ENCODE assay signal across 8 mouse cellular contexts in the genomic region with DNA sequence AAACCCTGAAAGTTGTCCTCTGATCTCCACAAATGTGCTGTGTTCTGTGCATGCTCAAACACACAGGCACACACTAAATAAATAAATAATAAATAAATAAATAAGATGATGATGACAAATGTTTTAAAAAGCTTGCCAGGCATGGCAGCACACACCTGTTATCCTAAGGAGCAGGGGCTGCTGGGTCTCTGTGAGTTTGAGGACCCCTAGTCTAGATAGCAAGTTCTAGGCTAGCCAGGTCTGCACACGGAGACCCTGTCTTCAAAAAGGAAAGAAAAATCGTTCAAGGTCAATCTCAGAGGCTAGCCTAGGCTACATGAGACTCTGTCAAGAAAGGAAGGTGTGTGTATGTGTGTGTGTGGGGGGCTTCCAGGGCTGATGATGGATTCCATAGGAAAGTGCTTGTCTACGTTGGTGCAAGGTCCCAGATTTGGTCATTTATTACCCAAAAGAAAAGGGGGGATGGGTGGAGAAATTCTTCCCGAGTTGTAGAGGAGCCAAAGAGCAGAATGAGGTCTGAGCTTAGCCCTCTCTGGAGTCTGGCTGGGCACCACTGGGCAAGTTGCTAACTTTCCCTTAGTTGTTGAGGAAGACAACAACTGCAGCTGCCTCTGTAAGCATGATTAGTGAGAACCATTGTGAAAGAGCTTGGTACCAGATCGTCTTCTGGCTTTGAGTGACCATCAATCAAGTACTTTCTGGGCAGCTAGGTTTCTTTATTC. TPM values are rescaled to one million over a fixed set of nuclear protein-coding genes. Genes with fewer than 3 reads are reported as not detected.
DNase-seq lines count a peak whose midpoint lies in the region; ATAC-seq and TF ChIP-seq lines count a peak whose summit lies in the region.

No protein-coding gene starts in this region.

- H3K27me3 ChIP-seq in heart, embryonic 16.5 days (ENCODE audit: control insufficient read depth, insufficient read depth, low read length): no peaks in the 10 kb centered on the region
- no peaks in the 10 kb centered on the region for H3K27me3 ChIP-seq in C2C12 (ENCODE audit: control insufficient read depth, insufficient read depth, insufficient read length)
- H3K27me3 ChIP-seq in limb, embryonic 13.5 days: 0 out of 2 replicates have a peak, but pooled peaks cover 4% of the 10 kb centered on the region

- peaks cover 78% of the 10 kb centered on the region for H3K79me2 ChIP-seq in C2C12 (ENCODE audit: control insufficient read depth, insufficient read depth)

- TF ChIP-seq CTCF in C2C12 (IDR thresholded peaks at IDR 0.05; ENCODE audit: control insufficient read depth, insufficient read depth, insufficient read length): no peak
- no peak for TF ChIP-seq CTCF in bone marrow, adult 2 months (IDR thresholded peaks at IDR 0.05; ENCODE audit: control insufficient read depth, insufficient read depth, low read length)

- peak overlapping the region; percentile 81 for H3K4me2 ChIP-seq in heart, embryonic 16.5 days (ENCODE audit: low read depth, low read length)
- H3K4me2 ChIP-seq in limb, embryonic 13.5 days (replicated peaks): peak overlapping the region; percentile 85

- H3ac ChIP-seq in C2C12 (ENCODE audit: control insufficient read depth, insufficient read length, low read depth): no peak overlapping the region

- peaks cover 52% of the 10 kb centered on the region for H3K79me3 ChIP-seq in C2C12 (ENCODE audit: low read depth)

- H3K27ac ChIP-seq in heart, embryonic 16.5 days (ENCODE audit: low read length): peak overlapping the region; percentile 89
- peak overlapping the region; percentile 64; the same call in 1 of the 2 replicates for H3K27ac ChIP-seq in bone marrow, adult 2 months (ENCODE audit: control insufficient read depth, insufficient read depth, low read depth, low read length, poor library complexity)
- H3K27ac ChIP-seq in limb, embryonic 13.5 days: no peak overlapping the region

- no peaks in the 10 kb centered on the region for H3K9me3 ChIP-seq in heart, embryonic 16.5 days (replicated peaks; ENCODE audit: control insufficient read depth, low read length)
- H3K9me3 ChIP-seq in limb, embryonic 13.5 days: no peaks in the 10 kb centered on the region

- WGBS in heart, embryonic 16.5 days: 57% methylated on average over 5 of the region's 5 CpGs
- 53% methylated on average over 5 of the region's 5 CpGs for WGBS in bone marrow, adult 2 months
- WGBS in limb, embryonic 13.5 days: 61% methylated on average over 5 of the region's 5 CpGs

- H3K4me3 ChIP-seq in heart, embryonic 16.5 days (ENCODE audit: low read length): peak overlapping the region; percentile 76
- H3K4me3 ChIP-seq in C2C12 (ENCODE audit: insufficient read depth, poor library complexity, severe bottlenecking): no peak overlapping the region
- H3K4me3 ChIP-seq in bone marrow, adult 2 months (replicated peaks; ENCODE audit: control insufficient read depth, low read depth, low read length): no peak overlapping the region
- no peak overlapping the region for H3K4me3 ChIP-seq in limb, embryonic 13.5 days

- H3K4me1 ChIP-seq in heart, embryonic 16.5 days (ENCODE audit: control insufficient read depth, insufficient read depth, low read length): peaks cover 68% of the 10 kb centered on the region
- H3K4me1 ChIP-seq in bone marrow, adult 2 months (ENCODE audit: control insufficient read depth, insufficient read depth, low read length): peaks cover 2% of the 10 kb centered on the region; the same call in 1 of the 2 replicates
- peaks cover 39% of the 10 kb centered on the region for H3K4me1 ChIP-seq in limb, embryonic 13.5 days

- no peak for ATAC-seq in heart, embryonic 16.5 days (replicated peaks; ENCODE audit: extremely low read depth, insufficient read depth, low FRiP score)
- ATAC-seq in limb, embryonic 13.5 days (ENCODE audit: low FRiP score, low read depth): no peak
- ATAC-seq in megakaryocyte-erythroid progenitor cell, adult 5-6 weeks (replicated peaks; ENCODE audit: low FRiP score, low TSS enrichment, poor library complexity, severe bottlenecking): no peak

- no peak for DNase-seq in heart, adult 9 months (ENCODE audit: low spot score in 2 of 2)
- no peak for DNase-seq in frontal cortex, postnatal 36 days (ENCODE audit: low spot score in 2 of 2)
- no peak for DNase-seq in adrenal gland, postnatal 25 days

- no peak for TF ChIP-seq POLR2A in bone marrow, adult 2 months (IDR thresholded peaks at IDR 0.05; ENCODE audit: borderline replicate concordance, control insufficient read depth, low read depth, low read length)

- H3K9ac ChIP-seq in heart, embryonic 16.5 days (ENCODE audit: low read length): peak overlapping the region; percentile 88
- H3K9ac ChIP-seq in limb, embryonic 13.5 days: no peak overlapping the region

- H3K36me3 ChIP-seq in heart, embryonic 16.5 days (ENCODE audit: control insufficient read depth, insufficient read depth): no peaks in the 10 kb centered on the region
- H3K36me3 ChIP-seq in C2C12 (ENCODE audit: control insufficient read depth, insufficient read depth): no peaks in the 10 kb centered on the region
- H3K36me3 ChIP-seq in limb, embryonic 13.5 days: no peaks in the 10 kb centered on the region

TF ChIP-seq in C2C12, 6 proteins besides CTCF, POLR2A, EP300 and RAD21:
- TF ChIP-seq MYOG (IDR thresholded peaks at IDR 0.05; ENCODE audit: control insufficient read depth, extremely low read depth, insufficient read length): no peak
- no peak for TF ChIP-seq FOSL1 (IDR thresholded peaks at IDR 0.05; ENCODE audit: insufficient read depth, low read length, poor library complexity, severe bottlenecking)
- TF ChIP-seq MYOD1 (IDR thresholded peaks at IDR 0.05; ENCODE audit: control insufficient read depth, insufficient read length, low read depth): no peak
- peak; percentile 48 for TF ChIP-seq CEBPB (IDR thresholded peaks at IDR 0.05; ENCODE audit: low read depth)
- TF ChIP-seq MAX (IDR thresholded peaks at IDR 0.05): no peak

RNA-seq across cellular contexts. Expression of a gene that starts 3.0 kb away (rescaled TPM):
- 140 and 155 TPM in 2 replicates for polyA plus RNA-seq in heart, embryonic 16.5 days (2015; fragmentation: Nextera tagmentation; extraction: Ambion mirVana)
- 127 TPM for polyA plus RNA-seq in C2C12 (2012; fragmentation: generic; extraction: Trizol)
- polyA plus RNA-seq in bone marrow, adult 2 months (2011; ENCODE audit: insufficient read depth, insufficient read length, low replicate concordance, missing spikeins): 11.1 and 14.8 TPM in 2 replicates
- polyA plus RNA-seq in limb, embryonic 13.5 days (2015; fragmentation: Nextera tagmentation; extraction: Ambion mirVana): 62.7 and 73.6 TPM in 2 replicates
- 0.40 and 0.81 TPM in 2 replicates for total RNA-seq in megakaryocyte-erythroid progenitor cell, adult 5-6 weeks (2014; fragmentation: Nextera tagmentation)
- 0.52 and 0.80 TPM in 2 replicates for total RNA-seq in megakaryocyte-erythroid progenitor cell, adult 5-6 weeks (2017)
- total RNA-seq in adrenal gland, postnatal 25 days (2021): 59.5 and 81.5 TPM in 2 replicates

RNA-seq across cellular contexts. Expression of a gene that starts 20.1 kb away (rescaled TPM):
- polyA plus RNA-seq in heart, embryonic 16.5 days (2015; fragmentation: Nextera tagmentation; extraction: Ambion mirVana): 50.8 and 52.6 TPM in 2 replicates
- polyA plus RNA-seq in C2C12 (2012; fragmentation: generic; extraction: Trizol): 185 TPM
- polyA plus RNA-seq in bone marrow, adult 2 months (2011; ENCODE audit: insufficient read depth, insufficient read length, low replicate concordance, missing spikeins): 0.45 and 3.9 TPM in 2 replicates
- 77.1 and 81.9 TPM in 2 replicates for polyA plus RNA-seq in limb, embryonic 13.5 days (2015; fragmentation: Nextera tagmentation; extraction: Ambion mirVana)
- total RNA-seq in megakaryocyte-erythroid progenitor cell, adult 5-6 weeks (2014; fragmentation: Nextera tagmentation): 1.0 TPM in 1 of 2 replicates, not detected in the other
- total RNA-seq in megakaryocyte-erythroid progenitor cell, adult 5-6 weeks (2017): 0.08 and 0.33 TPM in 2 replicates
- 25.7 and 29.4 TPM in 2 replicates for total RNA-seq in adrenal gland, postnatal 25 days (2021)

RNA-seq across cellular contexts. Expression of a gene that starts 21.0 kb away (rescaled TPM):
- polyA plus RNA-seq in heart, embryonic 16.5 days (2015; fragmentation: Nextera tagmentation; extraction: Ambion mirVana): 89.4 and 98.0 TPM in 2 replicates
- polyA plus RNA-seq in C2C12 (2012; fragmentation: generic; extraction: Trizol): 250 TPM
- 1.7 and 7.0 TPM in 2 replicates for polyA plus RNA-seq in bone marrow, adult 2 months (2011; ENCODE audit: insufficient read depth, insufficient read length, low replicate concordance, missing spikeins)
- polyA plus RNA-seq in limb, embryonic 13.5 days (2015; fragmentation: Nextera tagmentation; extraction: Ambion mirVana): 169 and 170 TPM in 2 replicates
- total RNA-seq in megakaryocyte-erythroid progenitor cell, adult 5-6 weeks (2014; fragmentation: Nextera tagmentation): not detected in 2 replicates
- 0.53 TPM in 1 of 2 replicates, not detected in the other for total RNA-seq in megakaryocyte-erythroid progenitor cell, adult 5-6 weeks (2017)
- 23.8 and 24.7 TPM in 2 replicates for total RNA-seq in adrenal gland, postnatal 25 days (2021)

RNA-seq across cellular contexts. Expression of a gene that starts 38.6 kb away (rescaled TPM):
- 5.6 and 5.8 TPM in 2 replicates for polyA plus RNA-seq in heart, embryonic 16.5 days (2015; fragmentation: Nextera tagmentation; extraction: Ambion mirVana)
- 1.9 TPM for polyA plus RNA-seq in C2C12 (2012; fragmentation: generic; extraction: Trizol)
- polyA plus RNA-seq in bone marrow, adult 2 months (2011; ENCODE audit: insufficient read depth, insufficient read length, low replicate concordance, missing spikeins): 1.1 and 11.9 TPM in 2 replicates
- 2.8 and 3.2 TPM in 2 replicates for polyA plus RNA-seq in limb, embryonic 13.5 days (2015; fragmentation: Nextera tagmentation; extraction: Ambion mirVana)
- total RNA-seq in megakaryocyte-erythroid progenitor cell, adult 5-6 weeks (2014; fragmentation: Nextera tagmentation): not detected in 2 replicates
- not detected in 2 replicates for total RNA-seq in megakaryocyte-erythroid progenitor cell, adult 5-6 weeks (2017)
- 46.0 and 68.7 TPM in 2 replicates for total RNA-seq in adrenal gland, postnatal 25 days (2021)

RNA-seq across cellular contexts. Expression of a gene that starts 47.1 kb away (rescaled TPM):
- polyA plus RNA-seq in heart, embryonic 16.5 days (2015; fragmentation: Nextera tagmentation; extraction: Ambion mirVana): 107 and 110 TPM in 2 replicates
- polyA plus RNA-seq in C2C12 (2012; fragmentation: generic; extraction: Trizol): 83.4 TPM
- polyA plus RNA-seq in bone marrow, adult 2 months (2011; ENCODE audit: insufficient read depth, insufficient read length, low replicate concordance, missing spikeins): 5.8 and 21.5 TPM in 2 replicates
- 176 and 181 TPM in 2 replicates for polyA plus RNA-seq in limb, embryonic 13.5 days (2015; fragmentation: Nextera tagmentation; extraction: Ambion mirVana)
- 35.7 and 54.2 TPM in 2 replicates for total RNA-seq in megakaryocyte-erythroid progenitor cell, adult 5-6 weeks (2014; fragmentation: Nextera tagmentation)
- total RNA-seq in megakaryocyte-erythroid progenitor cell, adult 5-6 weeks (2017): 25.9 and 33.8 TPM in 2 replicates
- total RNA-seq in adrenal gland, postnatal 25 days (2021): 60.3 and 63.2 TPM in 2 replicates

Comparison
In these comparisons a context has a peak if more than half of its experiments do, and no peak if none do; other contexts are left out.
1. RNA of a gene that starts 20.1 kb away (polyA plus RNA-seq): 185 TPM in C2C12 (single experiment), 77.1 to 81.9 TPM in limb, embryonic 13.5 days and 50.8 to 52.6 TPM in heart, embryonic 16.5 days; 0.45 to 3.9 TPM in bone marrow, adult 2 months; every median in the first group is over 10 times any median in the second.
2. RNA of a gene that starts 21.0 kb away (polyA plus RNA-seq): 250 TPM in C2C12 (single experiment), 169 to 170 TPM in limb, embryonic 13.5 days and 89.4 to 98.0 TPM in heart, embryonic 16.5 days; 1.7 to 7.0 TPM in bone marrow, adult 2 months; every median in the first group is over 10 times any median in the second.